Mouse (Mus musculus): ENCODE measurements at regions not wholly inside any gene's neighbourhood (a gene's known extent, or its start where the extent isn't known, plus 50 kb on each side); places are given as distances from the start of the nearest gene placed in this dataset.

DNA sequence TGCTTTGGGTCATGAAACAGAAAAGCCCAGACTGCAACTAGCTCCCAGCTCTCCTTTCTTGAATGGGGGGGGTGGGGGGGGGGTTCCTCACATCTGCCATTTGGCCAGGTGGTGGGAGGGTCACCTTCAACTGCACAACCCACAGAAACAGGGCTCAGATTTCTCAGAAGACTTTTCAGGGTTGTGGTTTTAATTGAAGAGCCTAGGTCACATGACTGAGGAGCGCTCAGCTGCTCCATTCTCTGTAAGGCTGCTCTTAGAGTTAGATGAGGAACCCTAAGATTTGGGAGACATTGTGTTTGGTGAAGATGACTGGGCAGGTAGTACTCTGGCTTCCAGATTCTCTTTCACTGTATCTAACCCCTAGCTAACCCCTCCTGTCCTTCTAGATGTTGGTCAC is 225.8 kb upstream of the Vstm2b start:
- DNase-seq (no peak), ATAC-seq (no peak)
- Histone ChIP-seq H3K4me2 (ENCODE audit: low read depth, low read length) (no peak overlapping the region), H3K9me3 (ENCODE audit: low read length) (no peaks in the 10 kb centered on the region), H3K27ac (ENCODE audit: low read depth) (no peak overlapping the region), H3K27me3 (ENCODE audit: insufficient read depth, low read length) (no peaks in the 10 kb centered on the region), H3K4me1 (ENCODE audit: insufficient read depth) (no peaks in the 10 kb centered on the region), H3K4me3 (ENCODE audit: low read depth, low read length) (no peak overlapping the region), H3K36me3 (replicated peaks; ENCODE audit: insufficient read depth, low read length) (no peaks in the 10 kb centered on the region), H3K9ac (replicated peaks) (no peak overlapping the region)
- 71% methylated on average over 1 of the region's 1 CpGs for WGBS (ENCODE audit: insufficient replicate concordance)
- no peak for TF ChIP-seq EP300 (IDR thresholded peaks at IDR 0.05; ENCODE audit: low read depth)
- no peak for TF ChIP-seq CTCF (IDR thresholded peaks at IDR 0.05; ENCODE audit: low read depth)

- H3K4me1 ChIP-seq (ENCODE audit: insufficient read depth): no peaks in the 10 kb centered on the region
- no peak for DNase-seq
These were observed 223.7 kb upstream of the Vstm2b start for GRCm38 (mm10) chr7:40674397-40674796.

GRCm38 (mm10) chr7:40677601-40678000 is 220.5 kb upstream of the Vstm2b start:
- H3K27ac ChIP-seq (ENCODE audit: low read depth): no peak overlapping the region; the same call in 1 of the 2 replicates
- ATAC-seq: peak; percentile 90
- peak; percentile 31 for DNase-seq

More at GRCm38 (mm10) chr7:40674397-40674796, 223.7 kb upstream of the Vstm2b start:
- TF ChIP-seq CTCF (IDR thresholded peaks at IDR 0.05; ENCODE audit: low read depth) (no peak), EP300 (IDR thresholded peaks at IDR 0.05; ENCODE audit: low read depth) (no peak)
- Histone ChIP-seq H3K36me3 (replicated peaks; ENCODE audit: insufficient read depth, low read length) (no peaks in the 10 kb centered on the region), H3K9me3 (ENCODE audit: low read length) (no peaks in the 10 kb centered on the region), H3K27ac (ENCODE audit: low read depth) (no peak overlapping the region), H3K4me3 (ENCODE audit: low read depth, low read length) (no peak overlapping the region), H3K4me2 (ENCODE audit: low read depth, low read length) (no peak overlapping the region), H3K9ac (replicated peaks) (no peak overlapping the region), H3K27me3 (ENCODE audit: insufficient read depth, low read length) (no peaks in the 10 kb centered on the region)
- ATAC-seq: no peak
- 66% methylated on average over 3 of the region's 3 CpGs for WGBS (ENCODE audit: insufficient replicate concordance)

DNA sequence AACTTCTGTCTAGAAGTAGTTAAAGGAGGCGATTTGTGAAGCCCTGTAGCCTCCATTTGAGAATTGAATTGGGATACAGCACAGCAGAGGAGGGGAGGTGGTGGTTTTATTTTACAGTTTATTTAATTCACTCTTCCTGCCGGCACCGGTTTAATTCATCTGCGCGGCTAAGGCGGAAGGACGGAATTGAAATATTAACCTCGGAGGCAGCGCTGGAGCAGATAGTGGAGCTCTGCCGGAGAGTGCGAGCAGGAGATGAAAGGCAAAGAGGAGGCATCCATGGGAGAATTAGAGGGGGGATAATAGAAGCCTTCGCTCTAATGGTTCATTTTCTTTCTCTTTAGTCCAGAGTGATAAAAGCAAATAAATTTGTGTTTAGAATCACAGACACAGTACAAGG is 217.6 kb upstream of the Vstm2b start:
- Histone ChIP-seq H3K36me3 (replicated peaks; ENCODE audit: insufficient read depth, low read length) (no peaks in the 10 kb centered on the region), H3K4me3 (ENCODE audit: low read depth, low read length) (no peak overlapping the region), H3K4me1 (ENCODE audit: insufficient read depth) (peaks cover 7% of the 10 kb centered on the region; the same call in 1 of the 2 replicates), H3K9me3 (ENCODE audit: low read length) (no peaks in the 10 kb centered on the region), H3K27me3 (ENCODE audit: insufficient read depth, low read length) (no peaks in the 10 kb centered on the region), H3K4me2 (ENCODE audit: low read depth, low read length) (no peak overlapping the region), H3K27ac (ENCODE audit: low read depth) (no peak overlapping the region), H3K9ac (replicated peaks) (no peak overlapping the region)
- WGBS (ENCODE audit: insufficient replicate concordance): 73% methylated on average over 12 of the region's 12 CpGs
- no peak for DNase-seq
- ATAC-seq: no peak
- no peak for TF ChIP-seq EP300 (IDR thresholded peaks at IDR 0.05; ENCODE audit: low read depth)
- no peak for TF ChIP-seq CTCF (IDR thresholded peaks at IDR 0.05; ENCODE audit: low read depth)

More at GRCm38 (mm10) chr7:40677601-40678000, 220.5 kb upstream of the Vstm2b start:
- Histone ChIP-seq H3K9me3 (ENCODE audit: low read length) (no peaks in the 10 kb centered on the region), H3K4me1 (ENCODE audit: insufficient read depth) (no peaks in the 10 kb centered on the region), H3K4me2 (ENCODE audit: low read depth, low read length) (no peak overlapping the region), H3K36me3 (replicated peaks; ENCODE audit: insufficient read depth, low read length) (no peaks in the 10 kb centered on the region), H3K27me3 (ENCODE audit: insufficient read depth, low read length) (no peaks in the 10 kb centered on the region), H3K9ac (replicated peaks) (no peak overlapping the region), H3K4me3 (ENCODE audit: low read depth, low read length) (no peak overlapping the region)
- TF ChIP-seq CTCF (IDR thresholded peaks at IDR 0.05; ENCODE audit: low read depth): no peak
- no peak for TF ChIP-seq EP300 (IDR thresholded peaks at IDR 0.05; ENCODE audit: low read depth)
- WGBS (ENCODE audit: insufficient replicate concordance): 55% methylated on average over 2 of the region's 2 CpGs

- Histone ChIP-seq H3K9me3 (ENCODE audit: low read length) (no peaks in the 10 kb centered on the region), H3K27me3 (ENCODE audit: insufficient read depth, low read length) (no peaks in the 10 kb centered on the region), H3K4me2 (ENCODE audit: low read depth, low read length) (no peak overlapping the region), H3K27ac (ENCODE audit: low read depth) (no peak overlapping the region), H3K9ac (replicated peaks) (no peak overlapping the region), H3K4me1 (ENCODE audit: insufficient read depth) (peaks cover 7% of the 10 kb centered on the region; the same call in 1 of the 2 replicates), H3K36me3 (replicated peaks; ENCODE audit: insufficient read depth, low read length) (no peaks in the 10 kb centered on the region), H3K4me3 (ENCODE audit: low read depth, low read length) (no peak overlapping the region)
- ATAC-seq (no peak), DNase-seq (no peak)
- TF ChIP-seq CTCF (IDR thresholded peaks at IDR 0.05; ENCODE audit: low read depth): no peak
- no peak for TF ChIP-seq EP300 (IDR thresholded peaks at IDR 0.05; ENCODE audit: low read depth)
- 55% methylated on average over 6 of the region's 6 CpGs for WGBS (ENCODE audit: insufficient replicate concordance)
These were observed 217.1 kb upstream of the Vstm2b start for GRCm38 (mm10) chr7:40680993-40681392.

- no peak for TF ChIP-seq EP300 (IDR thresholded peaks at IDR 0.05; ENCODE audit: low read depth)
- TF ChIP-seq CTCF (IDR thresholded peaks at IDR 0.05; ENCODE audit: low read depth): no peak
- no peak overlapping the region for H3K4me2 ChIP-seq (ENCODE audit: low read depth, low read length)
- no peak for DNase-seq
- H3K27ac ChIP-seq (ENCODE audit: low read depth): no peak overlapping the region
- peaks cover 7% of the 10 kb centered on the region; the same call in 1 of the 2 replicates for H3K4me1 ChIP-seq (ENCODE audit: insufficient read depth)
- ATAC-seq: peak; percentile 70
- H3K9ac ChIP-seq (replicated peaks): no peak overlapping the region
- no peaks in the 10 kb centered on the region for H3K9me3 ChIP-seq (ENCODE audit: low read length)
- 23% methylated on average over 1 of the region's 1 CpGs for WGBS (ENCODE audit: insufficient replicate concordance)
- no peaks in the 10 kb centered on the region for H3K36me3 ChIP-seq (replicated peaks; ENCODE audit: insufficient read depth, low read length)
- no peak overlapping the region for H3K4me3 ChIP-seq (ENCODE audit: low read depth, low read length)
- no peaks in the 10 kb centered on the region for H3K27me3 ChIP-seq (ENCODE audit: insufficient read depth, low read length)
These were observed 215.0 kb upstream of the Vstm2b start for GRCm38 (mm10) chr7:40683176-40683575.

DNA sequence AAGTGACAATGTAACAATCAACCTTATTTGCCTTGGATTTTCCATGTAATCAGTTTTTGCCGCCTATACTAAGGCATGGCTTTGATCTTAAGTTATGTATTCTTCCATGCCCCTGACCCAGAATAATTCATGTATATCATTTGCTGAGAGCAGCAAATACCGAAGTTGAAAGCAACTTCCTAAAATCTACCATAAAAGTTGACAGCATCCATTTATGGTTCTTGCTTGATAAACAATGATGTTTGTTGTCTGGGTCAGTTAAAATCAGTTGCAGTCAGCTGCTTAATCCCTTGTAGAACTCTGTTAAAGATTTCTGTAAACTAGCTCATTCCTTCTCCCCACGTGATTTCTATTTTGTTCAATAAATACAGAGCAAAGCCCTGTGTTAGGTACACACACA is 214.5 kb upstream of the Vstm2b start:
- ATAC-seq (no peak), DNase-seq (no peak)
- no peaks in the 10 kb centered on the region for H3K36me3 ChIP-seq (replicated peaks; ENCODE audit: insufficient read depth, low read length)
- no peak overlapping the region for H3K9ac ChIP-seq (replicated peaks)
- no peak for TF ChIP-seq EP300 (IDR thresholded peaks at IDR 0.05; ENCODE audit: low read depth)
- TF ChIP-seq CTCF (IDR thresholded peaks at IDR 0.05; ENCODE audit: low read depth): no peak
- no peak overlapping the region for H3K27ac ChIP-seq (ENCODE audit: low read depth)
- H3K4me1 ChIP-seq (ENCODE audit: insufficient read depth): peaks cover 7% of the 10 kb centered on the region; the same call in 1 of the 2 replicates
- no peak overlapping the region for H3K4me2 ChIP-seq (ENCODE audit: low read depth, low read length)
- H3K27me3 ChIP-seq (ENCODE audit: insufficient read depth, low read length): no peaks in the 10 kb centered on the region
- 41% methylated on average over 3 of the region's 3 CpGs for WGBS (ENCODE audit: insufficient replicate concordance)
- no peak overlapping the region for H3K4me3 ChIP-seq (ENCODE audit: low read depth, low read length)
- H3K9me3 ChIP-seq (ENCODE audit: low read length): no peaks in the 10 kb centered on the region

Measured in liver, postnatal 0 days (tissue).